Mouse (Mus musculus) ZHBTc4 (cell line): ENCODE data around the gene Srl.
"Not testable (repeated sequence)": the region's sequence is repeated elsewhere in the genome, so short reads cannot be mapped to it uniquely, and the experiment has no call there.

ENCODE experiments used
- DNase-seq: peaks from one replicate; pipeline ENCODE4 v3.0.0-alpha.2; 2011; ENCODE audit warnings: low read depth, low spot score

Gene Srl

DNA sequence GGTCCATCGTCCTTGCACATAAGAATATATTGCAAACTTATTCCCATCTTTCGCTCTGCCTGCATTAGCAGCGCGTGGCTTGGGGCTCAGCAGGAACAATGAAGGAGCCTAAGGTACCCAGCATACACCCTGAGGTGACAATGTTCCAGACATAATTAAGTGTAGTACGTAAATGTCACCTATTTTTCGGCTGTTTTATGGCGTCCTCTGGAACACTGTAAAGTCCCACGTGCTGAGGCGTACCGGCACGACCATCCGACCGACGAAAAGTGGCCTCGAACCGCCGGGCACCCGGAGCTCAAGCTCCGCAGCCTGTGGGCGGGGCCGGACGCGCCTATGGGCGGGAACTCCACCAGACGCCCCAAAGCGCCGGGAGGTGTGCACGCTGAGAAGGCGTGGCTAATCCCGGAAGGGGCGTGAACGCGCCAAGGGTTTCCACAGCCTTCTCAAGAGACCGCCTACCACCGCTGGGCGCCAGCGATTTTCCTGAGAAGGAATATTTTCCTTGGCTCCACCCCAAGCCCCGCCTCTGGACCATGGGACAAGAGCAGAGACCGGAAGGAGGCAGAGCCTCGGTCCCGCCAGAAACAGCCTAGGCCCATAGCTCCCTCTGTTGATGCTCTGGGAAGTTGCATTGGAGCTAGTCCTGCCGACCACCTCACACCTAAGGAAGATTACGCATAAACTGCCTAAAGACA is at the start of gene Srl:
TSS of gene Srl (minus strand) at position 316 of the 698 bp plus-strand sequence.
- DNase-seq: peak; percentile 100

DNA sequence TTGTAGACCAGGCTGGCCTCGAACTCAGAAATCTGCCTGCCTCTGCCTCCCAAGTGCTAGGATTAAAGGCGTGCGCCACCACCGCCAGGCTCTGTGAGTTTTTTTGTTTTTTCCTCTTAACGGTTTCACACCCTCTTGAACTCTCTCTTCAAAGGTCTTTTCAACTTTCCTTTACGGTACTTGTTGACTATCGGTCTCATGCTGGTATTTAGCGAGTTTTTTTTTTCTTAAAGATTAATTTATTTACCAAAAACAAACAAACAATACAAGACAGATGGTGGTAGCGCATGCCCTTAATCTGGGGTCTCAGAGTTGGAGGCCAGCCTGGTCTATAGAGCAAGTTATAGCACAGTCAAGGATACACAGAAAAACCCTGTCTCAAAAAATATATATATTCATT is 48.6 kb upstream of the Srl start:
- DNase-seq: peak; percentile 79

DNA sequence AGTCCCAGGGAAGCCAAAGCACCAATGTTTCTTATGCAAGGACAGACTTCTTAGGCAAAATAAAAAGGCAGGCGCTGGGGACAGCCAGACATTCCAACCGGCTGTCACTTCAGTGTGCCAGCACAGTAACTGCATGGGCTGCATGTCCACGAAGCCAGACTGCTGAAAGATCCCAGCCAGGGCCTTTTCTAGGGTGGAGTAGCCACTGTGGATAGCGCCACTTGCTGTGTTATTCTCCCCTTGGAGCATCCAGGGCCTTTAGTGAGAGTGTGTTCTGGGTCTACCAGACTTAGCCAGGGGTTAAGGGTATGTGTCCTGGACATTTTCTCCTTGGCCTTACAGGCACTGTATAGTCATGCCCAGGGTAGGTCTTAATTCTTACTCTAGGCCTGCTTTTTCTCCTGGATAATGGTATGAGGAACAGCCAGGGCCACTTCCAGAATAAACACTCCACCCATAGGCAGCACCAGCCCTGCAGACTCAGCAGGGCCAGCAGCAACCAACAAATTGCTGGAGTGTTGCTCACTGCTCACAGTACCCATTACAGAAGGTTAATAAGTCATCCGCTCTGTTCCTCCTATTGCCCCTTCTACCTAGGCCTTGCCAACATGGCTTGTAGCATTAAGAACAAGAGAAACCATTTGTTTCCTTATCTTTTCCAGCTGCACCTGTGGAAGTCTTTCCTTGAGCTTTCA is 46.0 kb upstream of the Srl start:
- DNase-seq: no peak

DNA sequence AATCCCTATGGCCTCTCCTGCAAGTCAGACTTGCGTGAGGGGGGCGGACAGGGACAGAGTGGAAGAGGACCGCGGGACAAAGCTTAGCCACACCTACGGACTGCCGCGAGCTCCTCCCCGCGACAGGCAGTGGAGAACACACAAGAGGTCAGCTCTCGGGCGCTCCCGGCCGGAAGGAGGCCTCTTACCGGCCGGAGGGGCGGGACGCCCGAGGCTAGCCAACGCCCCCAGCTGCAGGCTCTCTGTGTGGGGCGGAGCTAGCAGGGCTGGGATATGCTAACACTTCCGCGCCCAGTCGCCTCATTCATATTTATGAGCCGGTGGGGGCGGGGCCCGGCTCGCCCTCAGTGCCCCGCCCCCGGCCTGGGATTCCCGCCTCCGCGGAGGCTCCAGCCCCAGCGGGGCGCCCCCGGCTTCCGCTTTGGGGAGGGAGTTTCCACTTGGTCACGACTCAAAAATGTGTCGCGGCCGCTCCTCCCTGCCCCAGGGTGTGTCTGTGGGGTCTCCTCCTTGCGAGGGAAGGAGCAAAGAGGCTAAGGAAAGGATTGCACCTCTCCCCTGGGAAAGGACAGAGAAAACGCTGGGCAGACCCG is 45.0 kb upstream of the Srl start:
- peak; percentile 100 for DNase-seq

DNA sequence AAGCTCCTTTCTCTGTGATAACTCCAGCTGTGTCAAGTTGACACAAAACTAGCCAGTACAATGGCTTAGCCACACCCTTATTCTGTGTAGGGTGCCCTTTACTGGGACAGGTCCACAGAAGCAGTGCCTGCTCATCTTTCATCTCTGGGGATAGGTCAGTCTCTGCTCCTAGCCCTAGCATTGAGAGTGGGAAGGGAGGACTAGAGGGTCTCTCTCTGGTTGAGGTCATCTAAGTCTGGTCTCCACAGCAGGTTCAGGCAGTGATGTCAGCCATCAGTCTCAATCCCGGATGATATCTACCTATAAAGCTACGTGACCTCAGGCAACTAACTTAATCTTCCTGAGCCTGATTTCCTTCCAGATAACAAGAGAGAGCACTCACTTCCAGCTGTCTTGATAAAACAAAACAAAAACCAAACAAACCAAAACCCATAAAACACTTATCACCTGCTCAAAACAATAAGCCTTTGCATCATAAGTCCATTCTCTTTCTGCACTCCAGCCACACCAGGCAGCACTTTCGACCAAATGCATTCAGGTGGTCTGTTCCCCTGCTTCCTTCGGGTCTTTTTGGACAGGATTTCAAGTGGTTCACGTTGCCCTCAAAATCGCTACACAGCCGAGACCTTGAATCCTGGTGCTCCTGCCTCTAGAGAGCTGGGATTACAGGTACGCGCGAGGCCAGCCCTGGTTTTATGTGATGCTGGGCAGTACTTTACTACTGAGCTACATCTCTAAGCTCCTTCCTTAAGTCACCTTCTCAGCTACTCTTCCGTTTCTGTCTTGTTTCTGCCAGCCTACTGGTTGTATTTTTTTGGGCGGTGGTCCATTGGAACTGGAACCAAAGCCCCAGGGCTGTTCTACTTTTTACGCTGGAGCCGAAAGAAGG is 44.3 kb upstream of the Srl start:
- DNase-seq: peak; percentile 60

DNA sequence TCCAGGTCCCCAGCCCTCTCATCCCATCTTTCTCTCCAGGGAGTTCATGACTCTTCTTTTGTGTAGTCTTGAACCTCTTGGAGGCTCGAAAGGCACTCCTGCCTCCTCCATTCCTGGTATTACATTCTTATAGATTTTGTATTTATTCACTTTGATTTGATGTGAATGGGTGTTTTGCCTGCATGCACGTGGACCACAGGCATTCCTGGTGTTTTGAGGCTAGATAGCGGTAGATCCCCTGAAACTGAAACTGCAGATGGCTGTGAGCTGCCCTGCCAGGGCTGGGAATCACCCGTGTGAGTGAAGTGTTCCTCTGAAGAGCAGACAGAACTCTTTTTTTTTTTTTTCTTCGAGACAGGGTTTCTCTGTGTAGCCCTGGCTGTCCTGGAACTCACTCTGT is 42.8 kb upstream of the Srl start:
- DNase-seq: no peak

DNA sequence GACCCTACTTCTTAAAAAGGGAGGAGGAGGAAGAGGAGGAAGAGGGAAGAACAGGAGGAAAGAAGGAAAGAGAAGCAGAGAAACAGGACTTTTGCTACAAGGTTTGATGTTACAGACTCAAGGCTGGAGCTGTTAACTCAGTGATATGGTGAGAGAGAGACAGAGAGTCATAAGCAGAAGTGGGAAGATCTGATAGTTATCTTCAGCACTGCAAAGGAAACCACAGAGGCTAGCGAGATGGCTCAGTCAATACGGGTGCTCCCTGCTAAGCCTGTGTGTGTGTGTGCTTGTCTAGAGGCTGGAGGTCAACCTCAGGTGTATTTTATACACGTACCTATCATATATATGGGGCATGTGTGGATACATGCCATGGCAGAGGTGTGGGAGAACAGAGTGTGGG is 42.2 kb upstream of the Srl start:
- no peak for DNase-seq

DNA sequence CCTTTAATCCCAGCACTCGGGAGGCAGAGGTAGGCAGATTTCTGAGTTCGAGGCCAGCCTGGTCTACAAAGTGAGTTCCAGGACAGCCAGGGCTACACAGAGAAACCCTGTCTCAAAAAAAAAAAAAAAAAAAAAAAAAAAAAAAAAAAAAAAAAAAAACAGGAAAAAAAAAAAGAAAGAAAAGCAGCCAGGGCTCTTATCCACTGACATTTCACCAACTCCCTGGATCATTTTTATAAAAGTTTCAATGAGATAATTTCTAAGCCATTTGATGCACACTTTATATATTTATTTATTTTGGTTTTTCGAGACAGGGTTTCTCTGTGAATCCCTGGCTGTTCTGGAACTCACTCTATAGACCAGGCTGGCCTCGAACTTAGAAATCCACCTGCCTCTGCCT is 39.6 kb upstream of the Srl start:
- not testable (repeated sequence) for DNase-seq

DNA sequence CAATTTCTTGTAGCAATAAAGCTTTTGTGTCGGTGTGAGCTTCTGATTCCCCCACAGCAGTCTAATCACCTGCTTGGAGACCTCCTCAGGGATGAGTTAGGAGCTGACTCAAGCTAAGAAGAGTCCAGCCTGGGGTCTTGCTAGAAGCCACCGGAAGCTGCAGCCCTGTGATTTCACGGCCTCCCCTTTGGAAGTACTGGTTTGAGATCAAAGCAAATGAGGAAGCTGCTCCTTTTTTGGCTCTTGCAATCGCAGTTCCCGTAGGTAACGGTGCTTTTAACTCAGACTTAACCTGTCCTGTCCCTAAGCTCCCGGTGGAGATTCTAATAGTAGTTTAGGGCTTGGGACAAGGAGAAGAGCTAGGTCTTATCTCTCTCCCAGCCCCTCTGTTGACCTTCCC is 37.0 kb upstream of the Srl start:
- no peak for DNase-seq

DNA sequence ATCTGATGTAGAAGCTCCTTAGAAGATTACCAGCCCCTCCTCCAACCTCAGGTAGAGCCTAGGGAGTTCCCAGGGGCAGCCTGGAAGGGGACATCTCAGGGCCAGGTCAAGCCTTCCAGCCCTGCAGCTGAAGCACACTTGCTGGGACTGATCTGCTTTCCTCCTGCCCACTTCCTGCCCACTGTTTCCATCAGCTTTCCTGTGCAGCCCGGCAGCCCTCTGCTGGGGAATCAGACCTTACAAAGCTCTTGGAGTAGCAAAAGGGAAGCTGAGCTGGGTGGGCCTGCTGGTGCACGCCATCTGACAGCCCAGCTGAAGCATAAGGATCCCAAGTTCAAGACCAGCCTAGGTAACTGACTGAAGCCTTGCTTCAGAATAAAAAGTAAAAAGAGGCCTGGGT is 35.3 kb upstream of the Srl start:
- DNase-seq: no peak

DNA sequence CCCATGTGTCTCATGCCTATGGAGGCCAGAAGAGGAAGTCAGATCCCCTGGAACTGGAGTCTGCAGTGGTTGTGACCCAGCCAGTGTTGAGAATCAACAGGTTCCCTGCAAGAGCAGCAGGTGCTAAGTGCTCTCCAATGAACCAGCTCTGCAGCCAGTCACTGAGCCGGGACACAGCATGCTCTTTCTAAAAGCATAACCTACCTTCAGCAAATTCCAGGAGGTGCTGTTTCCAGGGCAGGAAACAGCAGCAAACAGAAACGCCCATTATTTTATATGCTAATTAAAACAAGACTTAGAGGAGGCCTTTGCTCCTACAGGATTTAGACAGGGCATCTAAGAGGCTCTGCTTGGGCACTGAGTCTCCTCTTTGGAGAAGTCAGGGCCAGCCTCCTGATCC is 34.4 kb upstream of the Srl start:
- DNase-seq: peak; percentile 39

DNA sequence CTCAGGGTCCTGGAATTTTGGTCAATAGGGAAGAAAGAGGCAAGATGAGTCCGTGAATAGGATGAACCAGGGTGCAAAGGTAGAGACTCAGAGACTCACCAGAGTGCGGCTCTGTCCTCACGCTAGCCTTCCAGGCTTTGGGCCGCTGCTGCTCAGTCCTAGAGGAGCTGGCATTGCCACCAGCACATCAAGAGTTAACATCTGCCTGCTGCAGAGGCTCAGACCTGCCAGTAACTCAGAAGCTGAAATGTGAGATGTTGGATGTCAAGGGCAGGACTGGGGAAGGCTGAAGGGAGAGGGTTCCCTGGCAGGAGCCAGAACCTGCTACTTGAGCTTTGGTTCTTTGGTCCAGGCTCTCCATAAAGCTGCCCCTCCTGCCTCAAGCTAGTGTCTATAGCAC is 29.1 kb upstream of the Srl start:
- DNase-seq: no peak

DNA sequence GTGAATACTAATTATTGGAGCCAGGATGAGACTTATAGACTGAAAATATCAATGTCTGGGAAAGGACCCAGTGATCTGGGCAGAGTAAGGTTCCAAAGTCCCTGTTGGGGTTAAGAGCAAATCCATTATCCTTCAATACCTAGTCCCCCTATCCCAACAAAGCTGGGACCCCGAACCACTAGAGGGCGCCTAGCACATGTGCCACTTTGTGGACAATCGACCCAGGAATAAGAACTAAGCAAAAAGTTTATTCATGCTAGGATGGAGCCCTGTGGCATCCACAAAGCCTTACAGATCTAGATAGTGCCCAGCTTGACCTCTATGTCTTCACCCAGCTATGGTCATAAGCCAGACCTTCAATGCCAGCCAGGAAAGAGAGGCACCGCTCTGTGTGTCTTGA is 26.3 kb upstream of the Srl start:
- DNase-seq: peak; percentile 90

DNA sequence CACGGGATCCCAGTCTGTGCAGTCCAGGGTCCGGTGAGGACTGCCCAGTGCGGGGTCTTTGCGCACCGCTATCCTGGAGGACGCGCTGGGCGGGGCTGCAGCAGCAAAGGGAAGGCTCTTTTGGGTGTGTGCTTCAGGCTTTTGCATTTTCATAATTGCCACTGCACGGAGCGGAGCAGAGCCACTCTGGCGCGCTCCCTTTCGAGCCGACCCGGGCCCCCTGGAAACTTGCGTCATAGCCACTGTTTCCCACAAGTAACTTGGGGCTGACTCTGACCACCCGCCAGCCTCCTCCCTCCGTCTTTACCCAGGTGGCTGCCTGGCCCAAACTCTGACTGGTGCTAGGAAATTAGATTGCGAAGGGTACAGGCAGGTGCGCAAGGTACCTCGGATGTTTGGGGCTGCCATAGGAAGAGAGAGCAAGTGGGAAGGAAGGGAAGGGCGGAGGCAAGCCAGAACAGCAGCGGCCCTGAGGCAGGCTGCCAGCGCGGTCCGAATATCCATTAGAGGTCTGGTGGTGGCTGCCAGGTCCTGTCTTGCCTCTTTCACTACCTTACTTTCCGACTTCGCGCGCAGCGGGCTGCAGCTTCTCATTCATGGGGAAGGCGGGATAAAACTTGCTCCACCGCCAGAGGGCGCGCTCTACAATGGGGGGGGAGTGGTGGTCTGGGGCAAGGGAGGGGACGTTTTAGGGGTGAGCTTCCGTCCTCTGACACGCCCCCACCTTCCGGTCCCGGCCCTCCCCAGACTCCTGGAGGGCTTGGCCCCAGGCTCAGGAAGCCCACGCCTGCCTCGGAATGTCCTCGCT is 18.7 kb upstream of the Srl start:
- peak; percentile 95 for DNase-seq

DNA sequence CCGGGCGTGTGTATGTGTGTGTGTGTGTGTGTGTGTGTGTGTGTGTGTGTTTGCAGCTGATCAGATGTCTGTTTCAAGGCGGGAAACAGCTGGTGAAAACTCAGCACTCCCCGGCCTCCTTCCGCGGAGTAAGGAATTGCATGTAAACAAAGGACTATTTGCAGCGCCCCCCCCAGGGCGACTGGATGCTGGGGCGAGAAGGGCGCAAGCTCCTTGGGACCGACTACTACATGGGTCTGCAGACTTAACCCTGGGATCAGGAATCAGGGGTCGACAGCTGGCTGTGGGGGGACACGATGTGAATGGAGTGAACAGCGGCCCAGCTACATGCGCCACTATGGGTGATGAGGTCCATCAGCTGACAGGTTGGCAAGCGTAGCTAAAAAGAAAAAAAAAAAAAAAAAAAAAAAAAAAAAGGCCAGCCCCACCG is 18.1 kb upstream of the Srl start, which contains the start of gene Tfap4:
TSS of gene Tfap4 (minus strand) at position 140 of the 430 bp plus-strand sequence.
- peak; percentile 96 for DNase-seq

DNA sequence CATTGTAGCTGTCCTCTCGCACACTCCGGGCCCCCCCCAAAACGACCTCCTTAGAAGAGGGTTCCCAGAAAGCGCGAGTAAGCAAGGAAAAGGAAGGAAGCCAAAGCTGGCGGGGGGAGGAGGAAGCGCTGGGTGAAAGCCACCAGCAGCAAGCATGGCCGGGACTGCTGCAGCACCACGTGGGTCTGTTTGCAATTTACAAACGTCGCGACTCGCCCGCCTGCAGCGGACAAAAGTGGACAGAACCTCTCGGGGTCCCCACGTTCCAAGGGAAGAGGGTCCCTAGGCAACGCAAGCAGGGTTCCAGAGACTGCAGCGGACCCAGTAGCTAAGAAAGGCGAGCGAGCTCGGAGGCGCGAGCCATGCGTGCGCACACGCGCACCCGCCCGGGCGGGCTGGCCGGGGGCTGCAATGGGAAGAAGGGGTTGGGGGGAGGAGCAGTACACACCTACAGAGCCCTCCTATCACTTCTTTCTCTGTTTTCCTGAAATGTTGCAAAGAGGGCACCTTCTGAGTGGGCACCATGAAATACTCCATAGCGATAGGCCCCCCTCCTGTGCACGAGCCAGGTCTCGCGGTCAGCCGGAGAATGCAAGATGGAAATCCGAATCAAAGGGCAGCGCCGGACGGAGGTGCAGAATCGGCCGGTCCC is 17.5 kb upstream of the Srl start:
- DNase-seq: peak; percentile 75

DNA sequence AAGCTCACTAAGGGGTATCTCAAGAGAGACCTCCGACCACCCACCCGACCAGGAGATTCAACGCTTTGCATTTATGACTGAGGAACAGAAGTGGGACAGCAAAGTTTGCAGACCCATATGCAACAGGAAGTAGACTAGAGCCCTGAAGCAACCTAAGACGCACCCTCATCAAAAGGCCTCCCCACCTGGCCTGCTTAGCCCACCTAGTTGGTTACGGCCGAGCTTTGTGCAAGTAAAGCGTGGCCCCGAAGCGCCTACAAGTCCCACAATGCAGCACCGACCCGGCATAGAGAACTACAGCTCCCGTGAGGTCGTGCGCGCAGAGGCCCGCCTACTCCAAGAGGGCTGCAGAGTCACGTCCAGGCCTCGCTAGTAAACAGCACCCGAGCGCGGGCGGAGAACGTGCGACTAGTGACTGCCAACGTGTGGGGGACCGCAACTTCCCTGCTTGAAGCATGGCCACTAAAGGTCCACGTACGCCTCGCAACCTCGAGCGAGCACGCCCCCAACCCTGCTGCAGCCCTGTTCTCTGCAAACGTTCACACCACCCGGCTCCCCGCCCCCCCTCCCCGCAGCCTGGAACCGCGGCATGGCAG is 16.9 kb upstream of the Srl start:
- DNase-seq: peak; percentile 96

DNA sequence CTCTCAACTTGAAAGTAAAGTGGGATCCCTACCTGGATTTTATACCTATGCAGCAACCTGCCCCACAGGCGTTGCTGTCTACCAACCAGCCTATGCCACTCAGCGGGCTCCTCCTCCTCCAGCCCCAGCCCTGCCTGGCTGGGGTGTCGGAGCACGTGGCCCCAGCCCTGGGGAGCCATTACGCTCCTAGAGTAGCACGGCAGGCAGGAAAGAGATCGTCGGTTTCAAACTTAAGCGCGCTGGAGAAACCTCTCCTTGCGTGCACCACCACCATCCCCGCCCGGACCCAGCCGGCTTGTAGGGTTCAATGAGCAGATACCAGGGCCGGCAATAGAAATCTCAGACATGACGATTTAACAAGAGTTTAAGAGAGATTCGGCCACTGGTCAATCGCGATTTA is 16.3 kb upstream of the Srl start:
- DNase-seq: peak; percentile 75

DNA sequence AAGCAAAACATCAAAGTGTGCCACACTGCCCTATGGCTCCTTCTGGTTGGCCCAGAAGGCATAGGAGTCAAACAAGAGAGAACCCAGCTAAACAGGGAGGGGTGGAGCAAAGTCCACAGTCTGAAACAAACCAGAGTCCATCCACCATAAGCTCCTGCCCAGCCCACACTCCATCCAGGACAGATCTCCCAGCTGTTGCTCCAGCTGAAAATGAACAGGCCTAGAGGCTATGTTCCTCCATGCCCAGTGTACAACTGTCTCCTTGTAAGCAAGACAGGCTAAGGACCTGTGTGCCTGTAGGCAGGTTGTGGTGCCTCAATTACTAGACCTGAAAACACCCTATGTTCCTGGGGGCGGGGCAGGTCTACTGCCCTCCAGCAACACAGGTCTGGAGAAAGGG is 15.5 kb upstream of the Srl start:
- DNase-seq: no peak

DNA sequence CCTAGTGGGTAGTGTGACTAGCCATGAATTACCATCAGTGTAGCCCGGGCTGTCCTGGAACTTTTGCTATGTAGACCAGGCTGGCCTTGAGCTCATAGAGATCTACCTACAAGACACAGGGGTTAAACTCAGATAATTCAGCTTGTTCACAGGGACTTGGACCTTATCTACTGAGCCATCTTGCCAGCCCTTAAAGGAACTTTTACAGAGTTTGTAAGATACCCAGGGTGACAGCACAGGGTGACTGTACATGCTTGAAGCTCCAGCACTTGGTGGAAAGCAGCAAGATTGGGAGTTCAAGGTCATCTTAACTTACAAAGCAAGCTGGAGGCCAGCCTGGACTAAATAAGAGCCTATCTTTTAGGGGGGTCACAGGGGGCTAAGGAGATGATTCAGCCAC is 13.9 kb upstream of the Srl start:
- DNase-seq: no peak
